Mouse (Mus musculus) bone marrow macrophage, adult 2 months (primary cell): Measurements from ENCODE around the gene Nr2e3.

Experiments
- CTCF ChIP-seq: IDR thresholded peaks from 2 replicates; pipeline ENCODE4 v1.5.1; 2012; ENCODE audit warnings: low read depth, mild to moderate bottlenecking, low read length, moderate library complexity
- POLR2A ChIP-seq: IDR thresholded peaks from 2 replicates; pipeline ENCODE4 v1.6.1; 2012; ENCODE audit warnings: mild to moderate bottlenecking, low read depth, low read length, borderline replicate concordance

DNA sequence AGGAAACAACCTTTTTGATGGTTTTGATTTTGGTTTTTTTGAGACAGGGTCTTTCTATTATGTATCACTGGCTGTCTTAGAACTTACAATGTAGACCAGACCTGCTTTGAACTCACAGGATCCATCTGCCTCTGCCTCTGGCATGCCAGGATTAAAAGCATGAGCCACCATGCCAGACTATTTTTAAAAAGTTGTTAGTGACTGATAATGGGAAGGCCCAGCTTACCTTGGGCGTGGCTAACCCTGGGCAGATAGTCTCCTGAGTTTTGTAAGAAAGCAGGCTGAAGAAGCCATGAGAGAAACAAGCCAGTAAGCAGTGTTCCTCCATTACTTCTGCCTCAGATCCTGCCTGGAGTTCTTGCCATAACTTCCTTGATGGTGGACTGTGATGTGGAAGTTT lies 57.1 kb downstream of the Nr2e3 start:
- TF ChIP-seq CTCF: no peak
- no peak for TF ChIP-seq POLR2A
